Mouse (Mus musculus) C2C12 (cell line): ENCODE data around the gene Sept9.

ENCODE experiments used
- CEBPB ChIP-seq: IDR thresholded peaks from one replicate; pipeline ENCODE4 v1.6.1; 2011; ENCODE audit warnings: low read depth, mild to moderate bottlenecking, control low read depth, moderate library complexity
- CTCF ChIP-seq: IDR thresholded peaks from one replicate; pipeline ENCODE4 v1.5.1; 2011; ENCODE audit not compliant: control insufficient read depth, insufficient read depth, insufficient read length
- FOSL1 ChIP-seq: IDR thresholded peaks from one replicate; pipeline ENCODE4 v1.8.0; 2011; ENCODE audit warnings: mild to moderate bottlenecking, low read length; ENCODE audit not compliant: poor library complexity, insufficient read depth, severe bottlenecking
- MYOD1 ChIP-seq: IDR thresholded peaks from one replicate; pipeline ENCODE4 v1.6.1; 2011; ENCODE audit warnings: low read depth; ENCODE audit not compliant: control insufficient read depth, insufficient read length
- MYOG ChIP-seq: IDR thresholded peaks from one replicate; pipeline ENCODE4 v1.6.1; 2011; ENCODE audit not compliant: control insufficient read depth, insufficient read length; ENCODE audit errors: extremely low read depth
- USF1 ChIP-seq: IDR thresholded peaks from one replicate; pipeline ENCODE4 v1.6.1; 2011; ENCODE audit warnings: low read depth, mild to moderate bottlenecking, control low read depth, moderate library complexity

GRCm38 (mm10) chr11:117221182-117221581 is 21.7 kb downstream of the Sept9 start:
- TF ChIP-seq CTCF (no peak), MYOG (no peak), CEBPB (no peak), FOSL1 (no peak), USF1 (no peak), MYOD1 (no peak)
